Mouse (Mus musculus) CD4-positive helper T cell, adult 2 months (primary cell): ENCODE results near the gene Phlpp2.

Experiments used
- DNase-seq: peaks from one replicate; pipeline ENCODE4 v3.0.0-alpha.2; 2012; ENCODE audit warnings: low read depth, missing footprints, low spot score

The Phlpp2 gene

DNA sequence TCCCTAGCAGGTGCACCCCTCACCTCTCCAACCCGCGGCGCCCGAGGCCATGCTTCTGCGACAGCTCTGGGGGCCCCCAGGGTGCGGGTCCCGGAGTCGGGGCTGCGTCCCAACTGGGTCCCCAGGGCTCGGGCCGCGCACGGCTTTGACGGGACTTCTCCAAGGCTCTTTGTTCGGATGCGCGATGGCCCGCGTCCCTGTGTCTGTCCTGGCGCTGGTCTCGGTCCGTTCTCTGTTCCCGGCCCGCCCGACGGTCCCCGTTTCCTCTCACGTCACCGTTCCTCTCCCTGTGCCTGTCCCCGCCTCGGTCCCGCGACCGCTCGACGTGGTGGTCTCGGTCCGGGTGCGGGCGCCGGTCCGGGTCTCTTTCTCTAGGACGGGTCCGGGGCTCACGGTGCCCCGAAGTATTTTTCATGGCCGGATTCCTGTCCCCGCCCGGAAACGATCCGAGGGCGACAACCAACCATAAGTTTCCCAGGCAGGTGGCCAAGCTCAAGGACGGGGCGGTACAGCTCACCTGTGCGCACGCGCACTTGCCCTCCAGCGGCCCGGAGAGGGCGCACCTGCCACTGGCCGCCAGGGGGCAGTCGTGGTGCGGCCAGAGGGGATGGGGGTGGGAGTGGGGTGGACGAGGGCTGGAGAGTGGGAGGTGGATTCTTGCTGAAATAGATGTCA lies 93.5 kb downstream of the Phlpp2 start, which contains the start of gene Marveld3:
Gene Marveld3 (minus strand): TSS at position 511 of the 675 bp plus-strand sequence.
- peak; percentile 46 for DNase-seq

DNA sequence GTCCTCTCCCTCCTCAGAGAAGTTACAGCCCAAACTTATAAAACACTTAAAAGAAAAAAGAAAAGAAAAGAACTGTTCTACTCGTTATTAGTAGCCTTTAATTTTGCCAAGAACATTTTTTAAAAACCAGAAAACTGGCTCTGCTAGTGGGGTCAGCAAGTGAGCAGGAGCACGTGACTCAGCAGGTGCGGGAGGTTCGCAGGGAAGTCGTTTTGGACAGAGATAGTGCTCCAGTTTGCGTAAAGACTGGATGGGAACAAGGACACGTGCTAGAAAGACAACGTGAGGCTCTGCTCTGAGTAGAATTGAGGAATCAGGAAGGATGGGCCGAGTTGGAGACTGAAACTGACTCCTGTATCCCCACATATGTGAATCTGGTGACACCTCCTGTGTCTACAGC lies 94.6 kb downstream of the Phlpp2 start:
- no peak for DNase-seq

DNA sequence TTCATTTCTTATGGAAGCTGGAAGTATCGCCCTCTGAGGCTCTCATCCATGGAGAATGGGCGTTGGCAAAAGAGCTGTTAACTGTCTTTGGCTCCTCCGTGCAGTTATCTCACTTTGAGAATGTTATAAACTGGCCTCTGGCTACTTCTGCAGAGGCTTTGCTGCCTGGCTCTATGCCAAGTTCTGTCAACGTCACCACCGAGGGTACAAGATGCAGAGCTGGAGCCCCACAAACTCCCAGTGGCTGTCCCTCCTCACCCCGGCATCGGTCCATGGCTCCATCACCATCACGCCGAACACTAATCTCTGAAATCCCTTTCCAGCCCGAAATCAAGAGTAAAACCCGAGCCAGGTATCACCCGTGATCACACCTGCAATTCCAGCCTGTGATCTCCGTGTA lies 95.1 kb downstream of the Phlpp2 start:
- DNase-seq, result no peak

DNA sequence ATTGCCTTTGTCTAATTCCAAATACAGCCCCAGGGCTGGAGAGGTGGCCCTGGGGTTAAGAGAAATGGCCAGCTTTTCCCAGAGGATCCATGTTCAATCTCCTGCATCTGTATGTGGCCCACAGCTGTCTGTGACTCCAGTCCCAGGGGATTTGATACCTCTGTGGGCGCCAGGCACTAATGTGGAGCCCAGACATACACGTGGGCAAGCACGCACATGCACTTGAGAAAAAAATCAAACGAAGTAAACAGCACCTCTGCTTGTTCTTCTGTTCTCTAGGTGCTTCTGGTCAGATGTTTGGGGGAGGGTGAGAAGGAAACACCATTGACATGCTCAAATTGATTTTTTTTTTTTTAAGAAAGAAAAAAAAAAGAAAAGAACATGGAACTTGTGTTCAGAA lies 95.8 kb downstream of the Phlpp2 start:
- no peak for DNase-seq

DNA sequence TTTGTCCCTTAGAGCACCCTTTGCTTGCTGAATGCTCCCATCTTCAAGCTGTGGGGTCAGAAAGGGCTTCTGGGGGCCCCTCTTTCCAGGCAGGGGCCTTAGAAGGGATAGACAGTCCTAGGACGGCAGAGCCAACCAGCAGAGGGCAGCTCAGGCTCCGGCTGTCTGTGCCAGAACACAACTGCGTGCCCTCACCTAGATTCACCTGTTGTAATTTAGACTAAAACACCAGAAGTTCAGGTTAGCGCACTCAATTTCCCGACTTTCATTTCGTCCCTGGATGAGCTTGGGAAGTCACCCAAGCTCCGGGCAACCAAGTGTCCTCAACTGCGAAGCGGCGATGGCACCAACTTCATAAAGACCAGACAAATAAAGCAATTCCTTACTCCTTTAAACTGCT lies 100.5 kb downstream of the Phlpp2 start:
- no peak for DNase-seq

DNA sequence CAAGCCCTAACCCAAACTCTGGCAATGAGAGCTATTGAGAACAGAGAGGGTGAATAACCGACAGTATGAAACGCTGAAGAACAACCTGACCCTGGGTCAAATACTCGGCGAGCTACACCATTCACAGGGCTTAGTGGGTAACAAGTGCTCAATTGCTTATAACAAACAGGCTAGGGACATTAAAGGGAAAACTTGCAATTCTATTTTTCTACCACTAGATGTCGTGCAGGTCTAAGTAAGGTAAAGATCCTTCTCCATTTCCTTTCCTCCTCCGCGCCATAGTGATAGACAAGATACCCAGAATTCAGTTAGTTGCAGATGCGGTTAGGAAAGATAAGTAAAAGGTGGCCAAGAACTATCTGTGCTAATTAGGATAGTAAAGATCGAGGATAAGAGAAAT lies 102.0 kb downstream of the Phlpp2 start:
- peak; percentile 35 for DNase-seq

DNA sequence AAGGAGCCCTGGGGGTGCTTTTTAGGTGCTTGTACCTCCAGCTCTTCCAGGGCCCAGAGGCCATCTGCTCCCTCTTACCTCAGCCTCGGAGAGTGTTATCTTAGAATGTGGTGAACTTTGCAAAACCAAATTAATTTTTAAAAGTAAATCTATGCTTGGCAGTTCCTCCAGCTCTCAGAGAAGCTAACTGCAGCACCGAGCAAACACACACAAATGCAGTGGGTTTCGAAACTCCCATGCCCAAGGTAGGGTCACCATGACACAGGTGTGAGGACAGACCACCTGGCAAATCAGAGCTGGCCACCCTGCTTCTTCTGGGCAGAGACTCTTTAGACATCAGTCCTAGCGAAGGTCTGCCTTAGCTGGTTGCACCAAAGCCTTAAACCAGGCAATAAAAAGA lies 104.6 kb downstream of the Phlpp2 start:
- DNase-seq, result no peak

DNA sequence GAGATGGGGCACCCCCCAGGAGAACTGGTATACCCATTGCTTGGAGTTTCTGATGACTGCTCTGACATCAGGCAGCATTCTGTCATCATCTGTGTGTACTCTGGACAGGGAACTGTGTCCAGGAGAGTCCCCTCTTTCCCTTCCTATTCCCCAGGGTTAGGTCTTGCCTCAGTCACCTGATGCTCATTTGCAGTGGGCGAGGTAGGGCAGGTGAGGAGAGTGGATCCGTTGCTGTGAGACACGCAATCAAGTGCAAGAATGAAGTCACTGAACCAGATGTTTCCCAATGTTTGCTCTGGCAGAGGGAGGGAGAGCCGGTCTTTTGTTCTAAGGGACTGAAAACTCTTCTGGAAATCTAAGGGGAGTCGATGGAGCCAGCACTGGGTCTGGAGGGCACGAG lies 111.0 kb downstream of the Phlpp2 start:
- DNase-seq, result no peak

DNA sequence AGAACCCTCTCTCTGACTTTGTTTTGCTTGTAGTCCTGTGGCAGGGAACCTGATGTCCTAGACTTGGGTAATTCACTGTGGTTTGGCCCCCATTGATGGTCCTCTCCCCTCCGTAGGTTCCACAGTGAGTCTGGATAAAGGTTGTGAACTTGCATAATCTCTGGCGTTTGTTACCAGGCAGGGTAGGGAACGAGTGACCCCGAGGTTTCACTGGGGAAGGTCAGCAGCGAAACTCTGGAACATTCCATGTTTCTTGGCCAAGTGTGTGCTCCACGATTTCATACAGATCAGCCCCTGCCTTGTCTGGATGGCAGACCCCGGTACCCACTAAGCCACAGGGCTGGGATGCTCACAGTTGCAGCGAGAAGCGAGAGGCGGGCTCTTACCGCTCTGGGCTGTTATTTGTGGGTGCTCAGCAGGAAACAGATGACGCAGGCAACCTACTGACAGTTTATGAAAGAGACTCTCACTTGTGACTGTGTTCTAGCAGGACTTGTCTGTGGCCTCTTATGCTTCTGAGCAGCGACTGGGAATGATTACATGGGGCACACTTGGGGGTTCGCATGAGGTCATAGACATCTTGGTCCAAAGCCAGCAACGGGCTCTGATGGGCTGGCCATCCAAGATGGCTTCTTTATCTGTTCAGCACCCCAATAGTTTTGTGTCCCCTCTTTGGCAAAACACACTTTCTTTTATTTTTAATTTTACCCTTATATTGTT lies 114.2 kb downstream of the Phlpp2 start:
- no peak for DNase-seq

DNA sequence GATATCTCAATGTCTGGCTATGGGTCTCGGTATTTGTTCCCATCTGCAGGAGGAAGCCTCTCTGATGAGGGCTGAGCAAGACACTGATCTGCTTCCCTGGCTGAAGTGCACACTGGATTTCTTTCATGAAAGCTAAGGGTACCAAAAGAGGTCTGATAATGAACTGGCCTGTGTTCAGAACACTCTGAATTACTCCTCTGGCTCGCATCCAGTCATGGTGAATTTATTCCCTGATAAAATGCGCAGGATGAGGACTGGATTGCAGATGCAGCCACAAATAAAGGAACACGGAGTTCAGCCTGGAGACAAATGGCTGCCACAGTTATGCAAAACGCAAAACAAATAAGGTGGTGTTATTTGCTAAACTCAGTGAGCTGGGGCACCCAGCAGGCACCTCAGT lies 115.6 kb downstream of the Phlpp2 start:
- no peak for DNase-seq

DNA sequence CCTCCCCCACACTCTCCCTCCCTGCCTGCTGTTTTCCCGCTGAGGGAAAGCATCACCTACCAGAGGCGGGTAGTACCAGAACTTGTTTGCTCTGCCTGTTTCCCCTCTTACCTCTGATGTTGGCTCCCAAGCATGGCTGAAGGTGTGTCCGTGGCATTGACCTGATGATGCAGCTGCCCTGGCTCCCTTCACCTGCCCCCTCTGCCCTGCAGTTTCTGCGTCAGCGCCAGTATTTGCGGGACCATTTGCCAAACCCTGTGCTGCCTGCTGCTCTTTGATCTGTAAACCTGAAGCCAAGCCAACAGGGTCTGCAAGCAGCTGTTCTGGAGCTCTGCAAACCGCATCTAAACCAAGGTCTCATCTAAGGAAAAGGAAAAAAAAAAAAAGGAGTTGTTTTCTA lies 118.0 kb downstream of the Phlpp2 start:
- no peak for DNase-seq

DNA sequence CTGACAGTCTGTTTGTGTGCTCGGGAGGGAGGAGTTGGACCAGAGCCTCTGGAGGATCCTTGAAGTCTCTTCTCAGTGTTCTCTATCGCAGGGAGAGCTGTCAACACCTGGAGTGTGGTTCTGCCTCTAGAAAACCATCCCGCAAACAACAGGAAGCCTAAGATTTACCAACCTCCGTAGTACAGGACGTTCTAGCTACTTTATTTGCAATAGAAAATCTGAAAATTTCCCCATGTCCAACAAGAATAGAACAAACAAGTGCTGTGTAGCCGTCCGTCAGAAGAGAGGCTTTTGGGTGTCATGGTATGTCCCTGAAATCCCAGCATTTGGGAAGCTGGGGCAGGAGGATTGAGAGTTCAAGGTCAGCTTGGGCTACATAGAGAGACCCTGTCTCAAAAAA lies 119.4 kb downstream of the Phlpp2 start:
- DNase-seq, result no peak

DNA sequence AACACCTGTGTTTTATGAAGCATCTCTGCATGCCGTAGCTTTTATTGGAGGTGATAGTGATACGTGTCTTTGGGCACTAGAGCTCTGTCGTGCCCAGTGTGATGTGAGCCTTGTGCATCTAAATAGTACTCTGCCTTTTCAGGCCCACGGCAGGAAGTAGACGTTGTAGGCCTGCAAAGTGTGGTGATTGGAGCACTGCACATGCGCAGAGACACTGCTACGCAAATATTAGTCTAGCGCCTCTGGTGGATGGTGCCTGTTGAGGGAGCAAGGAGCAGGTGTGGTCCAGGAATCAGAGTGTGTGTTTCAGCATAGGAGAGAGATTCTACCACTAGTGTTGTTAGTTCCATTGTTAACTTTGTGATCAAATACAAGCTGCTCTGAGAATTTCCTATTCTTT lies 120.8 kb downstream of the Phlpp2 start:
- DNase-seq, result no peak

DNA sequence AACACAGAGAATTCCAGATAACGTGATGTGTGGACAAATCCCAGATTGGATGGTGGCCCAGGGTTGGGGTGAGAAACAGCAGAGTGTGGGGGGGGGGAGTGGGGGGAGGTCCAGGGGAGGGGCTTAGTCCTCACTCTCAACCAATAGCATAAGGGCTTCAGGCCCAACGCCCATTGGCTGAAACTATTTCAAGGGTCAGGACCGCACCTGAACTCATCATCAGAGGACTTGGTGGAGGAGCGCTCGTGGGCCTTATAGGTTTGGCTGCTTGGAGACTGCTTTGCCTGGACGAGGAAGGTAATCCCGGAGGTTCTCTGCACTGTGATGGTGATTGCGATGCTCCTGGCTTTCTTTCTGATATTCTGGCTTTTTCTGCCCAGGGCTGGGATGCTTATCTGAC lies 121.9 kb downstream of the Phlpp2 start, which contains the start of gene Tat:
Gene Tat (plus strand): TSS at position 214 of the 400 bp plus-strand sequence.
- no peak for DNase-seq

DNA sequence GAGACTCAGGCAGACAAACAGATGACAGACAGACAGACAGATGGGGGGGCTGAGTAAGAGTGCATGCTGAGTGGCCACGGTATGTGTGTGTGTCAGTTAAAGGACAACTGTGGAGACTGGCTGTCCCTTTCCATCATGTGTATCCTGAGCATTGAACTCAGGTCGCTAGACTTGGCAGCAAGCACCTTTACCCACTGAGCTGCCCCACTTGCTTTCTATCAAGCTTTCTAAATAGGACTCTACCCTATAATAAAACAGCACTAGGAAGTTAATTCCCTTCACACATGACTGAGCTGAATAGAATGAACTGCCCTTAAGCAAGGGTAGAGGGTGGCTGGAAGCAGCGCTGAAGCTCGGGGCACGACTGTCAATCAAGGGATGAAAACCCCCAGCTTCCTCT lies 123.8 kb downstream of the Phlpp2 start:
- no peak for DNase-seq

DNA sequence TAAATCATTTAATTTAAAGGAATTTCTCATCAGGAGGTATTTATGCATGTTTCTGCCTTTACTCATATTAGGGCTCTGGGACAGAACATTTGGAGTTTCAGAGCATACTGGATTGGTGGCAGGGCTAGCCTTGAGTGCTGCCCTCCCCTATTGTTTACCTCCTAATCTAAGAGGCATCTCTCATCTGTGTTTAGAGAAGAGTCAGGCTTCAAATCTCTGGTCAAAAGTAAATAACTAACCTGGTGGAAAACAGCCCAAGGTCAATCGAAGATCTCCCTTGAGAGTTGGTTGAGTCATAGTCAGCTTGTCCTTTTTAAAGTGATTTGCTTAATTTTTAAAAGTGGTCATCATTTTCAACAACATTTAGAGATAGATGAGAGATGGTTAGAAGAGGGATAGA lies 124.6 kb downstream of the Phlpp2 start:
- no peak for DNase-seq
